Mouse (Mus musculus) layer of hippocampus, postnatal 25 days (tissue): ENCODE measurements around the gene Jph4. TPM values are rescaled to one million over a fixed set of nuclear protein-coding genes. Genes with fewer than 3 reads are reported as not detected.
A peak's percentile ranks its signal among the peaks of the same experiment; 100 is the strongest.

Source experiments
- DNase-seq, 2 experiments: peaks; one replicate each; pipeline ENCODE4 v3.0.0; 2022; ENCODE audit warnings: mixed read lengths in 2 of 2, low spot score in 1 of 2; ENCODE audit errors: extremely low spot score in 1 of 2
- total RNA-seq, 2 experiments: library from RNA; stranded (reverse); gene quantifications; 2 replicates each; pipeline ENCODE4 v1.2.3; 2021

Jph4 gene
- total RNA-seq, 2 experiments from 2014 or later = 422 to 463 TPM

DNA sequence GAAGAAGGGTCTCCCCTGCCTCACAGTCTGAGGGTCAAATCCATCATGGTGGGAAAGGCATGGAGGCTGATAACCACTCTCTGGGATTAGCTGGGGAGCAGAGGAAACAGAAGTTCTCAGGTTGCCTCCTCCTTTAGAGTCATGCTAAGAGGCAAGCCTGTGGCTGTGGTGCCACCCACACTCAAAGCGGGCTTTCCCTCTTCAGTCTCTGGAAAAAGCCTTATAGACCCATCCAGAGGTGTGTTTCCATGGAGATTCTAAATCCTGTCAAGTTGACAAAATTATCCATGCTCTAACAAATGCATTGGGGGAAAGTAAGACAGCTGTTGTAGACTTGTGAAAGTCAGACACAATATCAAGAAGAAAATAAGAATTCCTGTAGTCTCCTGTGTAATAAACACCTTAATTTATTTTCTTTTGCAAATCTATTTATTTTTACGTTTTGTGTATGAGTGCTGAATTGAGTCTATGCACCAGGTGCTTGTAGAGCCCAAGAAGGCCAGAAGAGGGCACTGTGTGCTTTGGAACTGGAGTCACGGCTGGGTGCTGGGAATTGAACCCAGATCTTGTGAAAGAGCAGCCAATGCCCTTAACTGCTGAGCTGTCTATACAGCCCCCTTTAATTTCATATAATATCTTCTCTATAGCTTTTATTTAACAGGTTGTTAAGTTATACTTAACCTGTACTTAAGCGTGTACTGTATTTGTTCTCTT is 2.8 kb upstream of the Jph4 start:
- DNase-seq = no peak

DNA sequence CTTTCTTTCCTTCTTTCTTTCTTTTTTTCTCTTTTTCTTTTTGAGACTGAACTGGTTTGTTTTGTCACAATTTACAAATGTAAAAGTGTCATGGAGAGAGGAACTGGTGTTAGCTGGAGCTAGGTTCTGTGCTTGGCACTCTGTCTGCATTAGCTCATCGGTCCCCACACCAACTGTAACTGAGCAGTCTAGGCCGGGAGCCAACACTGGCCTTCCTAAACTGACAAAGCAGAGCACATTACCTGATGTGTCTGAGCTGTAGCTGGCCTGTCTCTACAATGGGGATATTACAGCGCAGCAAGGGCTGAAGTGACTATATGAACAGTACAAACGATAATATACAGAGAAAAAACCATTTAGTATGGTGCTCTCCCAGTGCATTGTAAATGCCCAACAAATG is 2.1 kb upstream of the Jph4 start:
- no peak for DNase-seq

- peak in 1 of 2 experiments; percentile 46 for DNase-seq
These were observed 889 bp downstream of the Jph4 start for GRCm38 (mm10) chr14:55115846-55116245.

DNA sequence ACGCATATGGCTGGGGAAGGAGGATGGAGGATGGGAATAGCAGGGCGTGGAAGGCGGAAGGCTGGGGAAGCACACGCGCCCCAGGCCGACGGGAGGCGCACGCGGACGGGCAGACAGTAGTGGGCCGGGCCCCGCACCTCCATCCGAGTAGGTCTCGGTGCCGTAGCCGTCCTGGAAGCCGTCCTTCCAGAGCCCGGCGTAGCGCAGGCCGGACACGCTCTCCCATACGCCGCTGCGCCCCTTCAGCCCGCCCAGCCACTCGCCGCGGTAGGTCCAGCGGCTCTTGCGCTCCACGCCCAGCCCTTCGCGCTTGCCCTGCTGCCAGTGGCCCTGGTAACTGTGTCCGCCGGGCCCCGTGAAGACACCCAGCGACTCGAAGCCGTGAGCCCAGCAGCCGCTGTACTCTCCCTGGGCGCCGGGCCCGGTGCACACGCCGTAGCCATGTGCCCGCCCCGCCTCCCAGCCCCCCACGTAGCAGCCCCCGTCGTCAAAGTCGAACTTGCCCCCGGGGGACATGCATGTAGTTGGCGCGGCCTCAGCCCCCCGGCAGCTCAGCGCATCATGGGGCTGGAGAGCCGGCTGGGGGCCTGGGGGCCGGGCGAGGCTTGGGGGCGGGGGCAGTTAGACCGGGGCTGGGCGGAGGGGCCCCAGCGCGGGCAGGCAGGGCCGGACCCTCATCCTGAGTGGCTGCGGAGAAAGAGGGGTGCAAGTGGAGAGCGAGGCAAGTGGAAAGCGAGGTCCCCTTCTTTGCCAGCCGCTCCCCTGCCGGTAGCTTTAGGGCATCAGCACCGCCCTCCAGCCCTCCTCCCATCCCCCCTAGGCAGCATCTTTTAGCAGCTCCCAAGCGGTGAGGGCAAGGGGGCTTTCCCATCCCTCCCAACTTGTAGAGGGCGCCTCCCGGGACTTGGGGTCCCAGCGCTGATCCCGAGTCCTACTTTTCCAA is 1.7 kb downstream of the Jph4 start:
- peak in 1 of 2 experiments; percentile 68 for DNase-seq

GRCm38 (mm10) chr14:55113975-55114645 is 2.6 kb downstream of the Jph4 start:
- peak in 1 of 2 experiments; percentile 67 for DNase-seq

GRCm38 (mm10) chr14:55113351-55113974 is 3.3 kb downstream of the Jph4 start:
- DNase-seq = no peak

- no peak for DNase-seq
These were observed 5.0 kb downstream of the Jph4 start for GRCm38 (mm10) chr14:55111720-55112119.

GRCm38 (mm10) chr14:55110076-55110475 is 6.7 kb downstream of the Jph4 start:
- no peak for DNase-seq

GRCm38 (mm10) chr14:55109048-55109873 is 7.5 kb downstream of the Jph4 start:
- DNase-seq = no peak

DNA sequence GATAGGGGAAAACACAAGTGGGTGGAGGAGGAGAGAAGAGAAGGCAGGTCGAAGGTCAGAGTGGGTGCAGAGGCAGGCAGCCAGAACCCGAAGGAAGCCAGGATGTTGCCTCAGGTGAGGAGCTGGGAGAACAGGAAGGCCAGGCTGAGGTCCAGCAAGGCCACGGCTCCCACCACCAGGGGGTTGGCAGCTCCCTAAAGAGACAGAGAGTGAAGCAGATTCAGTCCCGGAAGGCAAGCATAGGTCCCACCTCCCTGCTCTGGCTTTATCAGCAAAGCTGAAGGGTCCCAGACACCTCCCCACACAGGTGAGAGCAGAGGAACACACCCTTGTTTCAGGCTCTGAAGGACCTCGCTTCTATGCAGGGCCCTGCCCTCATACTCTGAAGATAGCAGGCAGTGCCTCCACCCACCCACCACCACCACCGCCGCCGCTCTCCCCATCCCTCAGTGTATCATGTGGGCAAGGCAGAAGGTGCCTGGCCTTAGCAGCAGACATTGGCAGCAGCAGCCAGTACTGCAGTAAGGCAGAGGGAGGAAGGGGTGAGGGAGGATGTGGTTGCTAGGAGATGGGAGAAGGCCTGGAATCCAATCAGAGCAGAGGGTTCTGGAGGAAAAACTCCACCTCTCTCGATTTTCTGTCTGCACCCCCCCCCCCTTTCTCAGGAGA is 8.4 kb downstream of the Jph4 start:
- no peak for DNase-seq

DNA sequence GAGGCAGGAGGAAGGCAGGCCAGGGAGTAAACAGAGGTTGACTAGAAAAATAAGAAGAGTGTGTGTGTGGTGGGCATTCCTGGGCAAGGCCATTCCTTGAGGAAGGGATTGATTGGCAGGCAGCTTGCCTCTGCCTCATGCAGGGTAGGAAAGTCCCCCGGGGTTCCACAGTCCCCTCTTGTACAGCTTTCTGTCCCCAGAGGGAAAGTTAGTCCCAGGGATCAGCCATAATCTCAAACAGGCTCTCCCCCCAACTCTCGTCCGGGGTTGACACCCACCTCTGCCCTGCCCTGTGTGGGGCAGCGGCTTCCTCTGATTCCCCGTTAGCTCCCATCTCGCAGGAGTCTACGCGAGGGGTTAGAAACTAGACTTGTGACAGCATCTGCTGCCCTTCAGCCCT is 9.7 kb downstream of the Jph4 start:
- DNase-seq = no peak

DNA sequence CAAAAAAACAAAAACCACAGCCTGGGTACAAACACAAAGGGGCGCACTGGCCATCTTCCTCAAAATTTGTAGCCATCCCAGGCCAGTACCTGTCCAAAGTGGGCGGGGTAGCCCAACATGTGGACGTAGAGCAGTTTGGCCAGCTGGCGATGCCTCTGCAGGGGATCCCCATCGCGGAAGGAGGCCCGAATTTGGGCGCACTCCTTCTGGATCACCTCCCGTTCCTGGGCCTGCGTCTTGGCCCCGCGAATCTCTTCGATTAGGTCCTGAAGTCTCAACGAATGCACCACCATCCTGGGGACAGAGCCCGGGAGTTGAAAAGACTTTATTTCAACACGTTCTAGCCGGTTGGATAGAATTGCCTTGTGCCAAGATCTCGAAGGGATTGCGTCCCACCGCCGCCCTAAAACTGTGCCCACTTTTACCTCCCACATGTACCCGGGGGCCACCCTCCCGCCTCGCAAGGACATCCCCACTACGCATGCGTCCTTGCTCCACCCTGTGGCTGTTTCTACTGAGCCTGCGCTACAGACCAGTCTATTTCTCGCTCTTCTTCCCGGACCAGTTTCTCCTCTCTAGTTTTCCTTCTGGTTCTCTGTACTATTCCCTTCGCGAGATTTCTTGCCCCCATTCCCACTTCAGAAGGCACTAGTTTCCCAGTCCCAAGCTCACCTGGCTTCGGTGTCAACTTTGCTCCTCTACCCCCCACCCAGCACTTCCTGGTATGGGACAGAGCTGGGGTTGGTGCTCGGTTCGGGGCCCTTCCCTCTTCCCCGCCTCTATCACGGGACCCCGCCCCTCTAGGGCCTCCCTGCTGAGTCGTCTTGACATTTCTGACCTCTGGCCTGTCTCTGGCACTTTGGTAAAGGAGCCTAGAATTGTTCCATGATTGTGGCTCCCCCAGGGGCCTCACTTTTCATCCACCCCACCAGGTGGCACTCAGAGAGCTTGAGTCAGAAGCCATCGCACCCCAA is 10.6 kb downstream of the Jph4 start, which contains the start of gene Ap1g2:
TSS of gene Ap1g2 (minus strand) at position 758 of the 974 bp plus-strand sequence.
- DNase-seq = peak; percentile 73 to 83

DNA sequence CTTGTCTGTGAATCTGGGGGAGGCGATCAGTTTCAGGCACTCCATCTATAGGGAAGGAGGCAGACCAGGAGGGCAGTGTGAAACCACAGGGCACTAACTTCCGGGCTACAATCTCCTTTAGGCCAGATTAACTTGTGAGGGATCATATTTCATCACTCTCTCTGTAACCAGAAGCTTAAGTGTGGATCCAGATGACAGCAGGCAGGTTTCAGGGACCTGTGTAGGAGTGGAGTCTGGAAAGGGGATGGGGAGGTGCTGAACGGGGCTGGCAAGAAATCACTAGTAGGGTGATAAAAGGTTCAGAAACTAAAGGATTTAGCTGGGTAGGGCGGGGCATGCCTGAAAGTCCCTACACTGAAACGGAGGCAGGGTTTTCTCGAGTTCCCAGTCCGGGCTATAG is 11.3 kb downstream of the Jph4 start:
- no peak for DNase-seq

GRCm38 (mm10) chr14:55104365-55104764 is 12.4 kb downstream of the Jph4 start:
- DNase-seq = no peak

DNA sequence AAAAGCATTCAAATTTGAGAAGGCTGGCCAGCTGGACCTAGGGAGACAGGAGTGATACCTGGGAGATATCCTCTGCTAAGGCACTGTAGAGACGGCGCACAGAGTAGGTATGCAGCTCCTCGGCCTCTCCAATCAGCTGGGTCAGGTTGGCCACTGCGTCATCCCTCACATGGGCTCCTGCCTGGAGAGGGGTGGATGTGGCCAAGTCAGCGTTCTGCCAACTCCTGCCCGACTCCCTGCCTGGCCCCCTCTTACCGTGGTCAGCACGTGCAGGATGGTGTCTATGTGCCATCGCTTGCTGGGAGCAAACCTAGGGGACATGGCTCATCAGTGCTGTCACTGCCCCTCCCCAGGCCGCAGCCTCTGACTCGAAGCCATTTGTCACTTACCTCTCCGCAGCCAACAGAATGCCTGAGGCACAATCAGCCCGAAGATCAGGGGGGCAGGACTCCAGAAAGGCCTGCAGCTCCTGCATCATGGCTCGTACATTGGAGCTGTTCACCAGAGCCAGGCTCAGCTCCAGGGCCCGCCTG is 14.4 kb downstream of the Jph4 start:
- DNase-seq = no peak

DNA sequence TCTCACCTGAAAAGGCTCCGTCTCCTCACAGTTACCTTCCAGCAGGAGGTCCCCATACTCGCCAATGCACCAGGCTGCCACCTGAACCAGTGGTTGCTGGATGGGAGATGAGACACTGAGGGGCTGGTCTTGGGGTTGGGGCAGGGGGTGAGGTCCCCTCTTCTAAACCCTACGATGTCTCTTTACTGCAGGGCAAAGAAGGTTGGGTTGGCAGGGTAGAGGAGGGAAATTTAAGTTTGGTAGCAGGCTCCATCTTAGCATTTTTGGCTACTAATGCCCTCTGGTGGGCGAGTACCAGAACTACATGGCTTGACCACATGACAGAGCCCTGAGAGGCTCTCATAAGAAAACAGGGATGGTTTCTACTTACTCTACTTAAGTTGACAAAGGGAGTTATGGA is 15.1 kb downstream of the Jph4 start:
- no peak for DNase-seq

- DNase-seq = no peak
These were observed 18.7 kb downstream of the Jph4 start for GRCm38 (mm10) chr14:55098067-55098466.

DNA sequence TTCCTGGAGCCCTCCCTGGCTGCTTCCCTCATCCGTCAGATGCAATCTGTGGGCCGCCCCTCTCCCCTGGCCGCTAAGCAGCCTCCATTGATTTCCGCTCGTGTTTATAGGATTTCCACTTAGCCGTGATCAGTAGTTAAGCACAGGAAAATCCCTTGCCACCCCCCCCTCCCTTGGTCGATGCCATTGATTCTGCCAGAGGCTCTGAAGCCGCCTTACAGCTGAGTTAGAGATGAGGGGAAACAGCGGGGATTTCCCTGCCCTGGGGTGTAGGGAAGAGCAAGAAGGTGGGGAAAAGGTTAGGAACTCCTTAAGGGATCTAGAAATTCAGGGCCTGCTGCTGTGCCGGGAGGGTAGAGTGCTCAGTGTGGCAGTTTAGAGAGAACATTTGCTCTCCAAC is 19.1 kb downstream of the Jph4 start:
- DNase-seq = no peak
